Mouse (Mus musculus) heart, adult 8-10 months (tissue): ENCODE results near the gene Rhbdd1. TPM values are rescaled to one million over a fixed set of nuclear protein-coding genes. Genes with fewer than 3 reads are reported as not detected.

Source experiments
- DNase-seq: peaks from one replicate; pipeline ENCODE4 v3.0.0; 2022; ENCODE audit warnings: low spot score
- total RNA-seq, 4 experiments: library from RNA; stranded (reverse); gene quantifications; 2 replicates each; pipeline ENCODE4 v1.2.4; 2022

Rhbdd1 gene
- 10 to 100 TPM in 3 of 4 experiments, 1 to 10 TPM in 1; 10.0 to 11.3 (median 10.6) TPM for total RNA-seq

- peak; percentile 98 for DNase-seq
These were observed at the start of gene Rhbdd1 for GRCm38 (mm10) chr1:82316111-82316745. TSS of gene Rhbdd1 (plus strand) at chr1:82316452.

- DNase-seq: no peak
These were observed 48.7 kb upstream of the Rhbdd1 start for GRCm38 (mm10) chr1:82267547-82267946.

GRCm38 (mm10) chr1:82272231-82272630 lies 44.0 kb upstream of the Rhbdd1 start:
- DNase-seq: no peak

- no peak for DNase-seq
These were observed 42.7 kb upstream of the Rhbdd1 start for GRCm38 (mm10) chr1:82273529-82273928.

- DNase-seq: no peak
These were observed 41.9 kb upstream of the Rhbdd1 start for GRCm38 (mm10) chr1:82274361-82274760.

GRCm38 (mm10) chr1:82279768-82280167 lies 36.5 kb upstream of the Rhbdd1 start:
- no peak for DNase-seq

GRCm38 (mm10) chr1:82281823-82282222 lies 34.4 kb upstream of the Rhbdd1 start:
- no peak for DNase-seq

- DNase-seq: peak; percentile 85
These were observed 33.1 kb upstream of the Rhbdd1 start for GRCm38 (mm10) chr1:82282992-82283611.

GRCm38 (mm10) chr1:82283901-82284301 lies 32.4 kb upstream of the Rhbdd1 start:
- no peak for DNase-seq

- DNase-seq: no peak
These were observed 31.8 kb upstream of the Rhbdd1 start for GRCm38 (mm10) chr1:82284403-82284802.

GRCm38 (mm10) chr1:82285461-82286189 lies 30.6 kb upstream of the Rhbdd1 start:
- DNase-seq: no peak

- DNase-seq: no peak
These were observed 29.8 kb upstream of the Rhbdd1 start for GRCm38 (mm10) chr1:82286190-82287051.

GRCm38 (mm10) chr1:82287052-82287775 lies 29.0 kb upstream of the Rhbdd1 start:
- DNase-seq: peak; percentile 6

- DNase-seq: peak; percentile 9
These were observed 28.4 kb upstream of the Rhbdd1 start for GRCm38 (mm10) chr1:82287776-82288325.

- DNase-seq: no peak
These were observed 27.7 kb upstream of the Rhbdd1 start for GRCm38 (mm10) chr1:82288421-82288990.

GRCm38 (mm10) chr1:82289116-82289989 lies 26.9 kb upstream of the Rhbdd1 start:
- peak; percentile 13 for DNase-seq

- peak; percentile 32 for DNase-seq
These were observed 26.1 kb upstream of the Rhbdd1 start for GRCm38 (mm10) chr1:82289990-82290681.

- DNase-seq: peak; percentile 75
These were observed 25.5 kb upstream of the Rhbdd1 start for GRCm38 (mm10) chr1:82290723-82291150.
